Mouse (Mus musculus) intestine, embryonic 14.5 days (tissue): ENCODE measurements around the gene Slc1a2. TPM values are rescaled to one million over a fixed set of nuclear protein-coding genes. Genes with fewer than 3 reads are reported as not detected.
A peak's percentile ranks its signal among the peaks of the same experiment; 100 is the strongest.

ENCODE experiments used
- ATAC-seq: fragments of 200-750 bp; cut with Nextera tagmentation; replicated peaks from 2 replicates; pipeline ENCODE4 v1.8.0; 2017; ENCODE audit warnings: low read depth, moderate number of reproducible peaks, moderate TSS enrichment, moderate library complexity; ENCODE audit not compliant: low FRiP score, low TSS enrichment
- DNase-seq: peaks from one replicate; pipeline ENCODE4 v3.0.0-alpha.2; 2018; ENCODE audit warnings: low spot score
- H3K27ac ChIP-seq: fragments of 300-500 bp; sonication (generic); 2 replicates; pipeline ENCODE4 v1.5.1; 2014; ENCODE audit warnings: low read depth, mild to moderate bottlenecking, control low read depth
- H3K27me3 ChIP-seq: fragments of 300-500 bp; sonication (generic); replicated peaks from 2 replicates; pipeline ENCODE4 v1.6.1; 2014; ENCODE audit warnings: low read length, control low read depth; ENCODE audit not compliant: control insufficient read depth, insufficient read depth
- H3K36me3 ChIP-seq: fragments of 300-500 bp; sonication (generic); 2 replicates; pipeline ENCODE4 v1.6.1; 2014; ENCODE audit warnings: low read length, control low read depth; ENCODE audit not compliant: control insufficient read depth, insufficient read depth
- H3K4me1 ChIP-seq: fragments of 300-500 bp; sonication (generic); replicated peaks from 2 replicates; pipeline ENCODE4 v1.6.1; 2014; ENCODE audit warnings: low read length, control low read depth, mixed read lengths; ENCODE audit not compliant: control insufficient read depth, insufficient read depth
- H3K4me2 ChIP-seq: fragments of 300-500 bp; sonication (generic); 2 replicates; pipeline ENCODE4 v1.6.1; 2014; ENCODE audit warnings: low read length
- H3K4me3 ChIP-seq: fragments of 300-500 bp; sonication (generic); 2 replicates; pipeline ENCODE4 v1.5.1; 2014; ENCODE audit warnings: low read depth, low read length, control low read depth, mixed read lengths
- H3K9ac ChIP-seq: fragments of 300-500 bp; sonication (generic); 2 replicates; pipeline ENCODE4 v1.6.1; 2014; ENCODE audit warnings: mild to moderate bottlenecking, low read length
- H3K9me3 ChIP-seq: fragments of 300-500 bp; sonication (generic); 2 replicates; pipeline ENCODE4 v1.6.1; 2016; ENCODE audit warnings: low read length, control low read depth; ENCODE audit not compliant: control insufficient read depth
- WGBS: fragments of 180-500 bp; shearing (Covaris S2); extraction: QIAGEN DNeasy Blood & Tissue Kit; methylation state at CpG from one replicate; pipeline ENCODE4 v1.1.7; 2014; 5-methylcytosine and 5-hydroxymethylcytosine counted together
- polyA plus RNA-seq: library from polyadenylated mRNA; unstranded; fragments of >200 nt; fragmentation: Nextera tagmentation; extraction: Ambion mirVana; gene quantifications from 2 replicates; pipeline ENCODE4 v1.2.1, GENCODE M21; 2014

Gene Slc1a2
- polyA plus RNA-seq, 1 experiment from 2014 or later: 0.78 TPM

DNA sequence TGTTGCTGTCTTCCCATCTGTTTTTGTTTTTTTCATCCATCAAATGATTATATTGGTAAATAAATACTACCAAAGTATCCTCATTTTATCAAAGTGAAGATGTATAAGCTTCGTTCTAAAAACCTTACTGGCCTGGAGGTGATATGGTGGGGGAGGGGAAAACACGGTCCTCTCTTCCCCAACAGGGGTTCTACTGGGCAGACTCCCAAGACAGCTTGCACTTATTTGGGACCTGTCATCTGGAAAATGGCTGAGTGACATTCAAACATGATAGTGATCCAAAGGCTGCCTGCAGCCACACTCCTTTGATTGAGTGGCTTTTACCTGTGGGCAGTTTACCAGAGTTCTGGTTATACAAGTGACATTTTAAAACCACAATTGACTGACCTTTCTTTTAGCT, 76.6 kb downstream of the Slc1a2 start:
- H3K9me3 ChIP-seq: no peaks in the 10 kb centered on the region
- no peaks in the 10 kb centered on the region for H3K4me1 ChIP-seq
- WGBS: 74% methylated on average over 2 of the region's 2 CpGs

DNA sequence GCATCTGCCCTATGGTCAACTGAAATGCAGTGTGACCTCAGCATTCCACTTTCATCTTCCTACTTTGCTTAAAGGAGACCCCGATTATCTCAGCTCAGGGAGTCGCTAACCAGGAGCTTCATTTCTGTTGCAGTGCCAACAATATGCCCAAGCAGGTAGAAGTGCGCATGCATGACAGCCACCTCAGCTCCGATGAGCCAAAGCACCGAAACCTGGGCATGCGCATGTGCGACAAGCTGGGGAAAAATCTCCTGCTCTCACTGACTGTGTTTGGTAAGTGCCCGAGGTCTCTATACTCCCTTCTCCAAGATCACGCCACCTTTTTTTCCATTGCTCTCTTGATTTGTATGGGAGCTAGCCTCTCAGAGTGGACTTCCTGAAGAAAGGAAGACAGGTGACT, 77.4 kb downstream of the Slc1a2 start:
- Histone ChIP-seq H3K27me3 (no peaks in the 10 kb centered on the region), H3K9me3 (no peaks in the 10 kb centered on the region), H3K36me3 (no peaks in the 10 kb centered on the region), H3K27ac (no peak overlapping the region), H3K4me2 (no peak overlapping the region), H3K4me1 (no peaks in the 10 kb centered on the region), H3K4me3 (no peak overlapping the region), H3K9ac (no peak overlapping the region)
- WGBS: 91% methylated on average over 9 of the region's 9 CpGs
- ATAC-seq: no peak
- DNase-seq: no peak

More for the DNA sequence above, 76.6 kb downstream of the Slc1a2 start:
- Histone ChIP-seq H3K4me2 (no peak overlapping the region), H3K9ac (no peak overlapping the region), H3K27ac (no peak overlapping the region), H3K36me3 (no peaks in the 10 kb centered on the region), H3K4me3 (no peak overlapping the region), H3K27me3 (no peaks in the 10 kb centered on the region)
- DNase-seq (no peak), ATAC-seq (no peak)

DNA sequence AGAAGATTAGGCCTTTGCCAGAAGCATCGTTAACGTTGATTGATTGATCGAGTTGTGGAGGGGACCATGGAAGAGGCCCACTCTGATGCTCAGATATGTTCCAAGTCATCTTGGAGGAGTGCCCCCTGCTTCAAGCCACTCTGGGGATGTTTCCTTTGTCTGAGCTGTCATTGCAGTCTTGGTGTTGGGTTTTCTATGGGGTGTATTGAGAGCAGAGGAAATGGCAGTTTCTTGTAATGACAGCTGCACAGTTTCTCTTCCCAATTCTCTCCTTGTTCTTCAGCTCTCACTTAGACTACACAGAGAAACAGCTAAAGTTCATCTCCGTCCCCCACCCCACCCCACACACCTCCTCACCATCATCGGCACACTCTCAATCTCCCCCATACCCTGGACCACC, 78.0 kb downstream of the Slc1a2 start:
- no peak for DNase-seq
- Histone ChIP-seq H3K4me3 (no peak overlapping the region), H3K36me3 (no peaks in the 10 kb centered on the region), H3K4me2 (no peak overlapping the region), H3K27me3 (no peaks in the 10 kb centered on the region), H3K9me3 (no peaks in the 10 kb centered on the region), H3K27ac (no peak overlapping the region), H3K4me1 (no peaks in the 10 kb centered on the region), H3K9ac (no peak overlapping the region)
- ATAC-seq: no peak
- WGBS: 84% methylated on average over 5 of the region's 5 CpGs

DNA sequence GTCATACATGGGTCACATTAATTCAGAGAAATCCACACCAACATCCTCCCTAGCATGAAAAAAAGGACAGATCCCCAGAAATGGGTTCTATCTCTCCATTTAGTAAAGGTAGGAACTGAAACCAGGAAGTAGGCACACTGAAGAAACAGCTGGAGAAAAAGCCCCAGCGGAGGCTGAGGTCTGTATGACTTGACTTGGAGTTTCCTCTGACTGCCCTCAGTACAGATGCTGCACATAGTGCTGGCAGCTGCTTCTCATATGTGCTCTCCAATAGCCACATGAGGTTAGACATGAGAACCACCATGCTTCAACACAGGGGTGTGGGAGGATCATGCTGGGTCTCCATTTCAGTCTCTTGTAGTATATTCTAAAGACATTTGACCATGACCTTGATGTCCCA, 80.4 kb downstream of the Slc1a2 start:
- Histone ChIP-seq H3K9ac (no peak overlapping the region), H3K9me3 (no peaks in the 10 kb centered on the region), H3K27me3 (no peaks in the 10 kb centered on the region), H3K27ac (no peak overlapping the region), H3K4me2 (no peak overlapping the region), H3K4me3 (no peak overlapping the region), H3K4me1 (no peaks in the 10 kb centered on the region), H3K36me3 (no peaks in the 10 kb centered on the region)
- DNase-seq (no peak), ATAC-seq (no peak)
- WGBS: 92% methylated on average over 1 of the region's 1 CpGs

DNA sequence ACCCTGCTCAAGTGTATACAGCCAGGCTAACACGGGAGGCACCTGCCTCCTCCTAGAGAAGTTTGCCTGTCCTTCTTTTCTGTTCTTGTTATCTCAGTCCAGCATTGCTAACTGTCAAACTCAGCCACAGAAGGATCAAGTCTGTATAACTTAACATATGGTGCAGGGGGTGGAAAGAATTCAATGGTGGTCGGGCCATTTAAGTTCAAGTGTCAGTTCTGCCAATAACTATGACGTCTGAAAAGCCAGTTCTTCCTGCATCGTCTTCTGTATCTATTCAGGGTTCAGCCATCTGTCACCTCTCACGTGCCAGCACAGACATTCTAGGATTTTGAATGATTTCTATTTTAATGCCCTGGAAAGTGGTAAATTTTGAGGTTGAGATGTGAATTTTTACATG, 84.2 kb downstream of the Slc1a2 start:
- DNase-seq (no peak), ATAC-seq (no peak)
- 76% methylated on average over 5 of the region's 5 CpGs for WGBS

DNA sequence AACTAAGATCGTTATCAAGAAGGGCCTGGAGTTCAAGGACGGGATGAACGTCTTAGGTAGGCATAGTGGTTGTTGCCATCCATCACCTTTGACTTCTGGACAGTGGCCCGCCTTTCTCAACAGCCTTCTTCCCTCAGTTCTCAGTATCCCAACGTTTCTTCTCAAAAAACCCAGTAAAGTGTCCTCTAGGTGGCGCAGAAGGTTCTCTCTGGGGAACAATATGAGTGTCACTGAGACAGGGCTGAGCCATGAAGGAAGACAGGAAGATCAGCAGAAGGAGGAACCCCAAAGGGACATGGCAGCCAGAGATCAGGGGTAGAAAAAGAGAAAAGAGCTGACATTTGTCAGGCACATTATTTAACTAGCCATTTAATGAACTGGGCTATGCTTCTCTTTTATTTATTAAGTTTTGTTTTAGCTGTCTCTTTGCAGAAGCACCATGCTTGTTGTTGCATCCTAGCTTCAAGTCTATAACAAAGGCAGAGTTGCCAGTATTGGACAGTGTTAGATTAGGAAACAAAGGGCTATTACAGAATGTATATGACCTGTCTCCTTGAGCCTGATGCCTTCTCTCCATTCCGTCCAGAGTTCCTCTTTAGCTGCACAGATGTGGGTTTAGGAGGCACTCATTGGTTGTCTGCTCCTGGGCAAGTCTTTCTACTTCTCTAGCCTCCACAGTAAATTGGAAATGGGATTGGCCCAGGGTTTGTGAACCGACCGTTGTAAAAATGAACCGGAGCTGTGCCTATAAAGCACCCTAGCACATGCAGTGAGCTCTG, 85.6 kb downstream of the Slc1a2 start:
- peak; percentile 68 for DNase-seq
- no peak overlapping the region for H3K4me2 ChIP-seq
- no peak for ATAC-seq
- WGBS: 56% methylated on average over 10 of the region's 10 CpGs
- H3K4me3 ChIP-seq: no peak overlapping the region
- no peaks in the 10 kb centered on the region for H3K36me3 ChIP-seq
- H3K9ac ChIP-seq: no peak overlapping the region
- H3K9me3 ChIP-seq: no peaks in the 10 kb centered on the region
- no peaks in the 10 kb centered on the region for H3K27me3 ChIP-seq
- 0 out of 2 replicates have a peak, but pooled peaks cover 3% of the 10 kb centered on the region for H3K4me1 ChIP-seq
- no peak overlapping the region for H3K27ac ChIP-seq

More for the DNA sequence above, 84.2 kb downstream of the Slc1a2 start:
- Histone ChIP-seq H3K4me2 (no peak overlapping the region), H3K9ac (no peak overlapping the region), H3K27ac (no peak overlapping the region), H3K36me3 (no peaks in the 10 kb centered on the region), H3K4me3 (no peak overlapping the region), H3K27me3 (no peaks in the 10 kb centered on the region), H3K4me1 (0 out of 2 replicates have a peak, but pooled peaks cover 3% of the 10 kb centered on the region), H3K9me3 (no peaks in the 10 kb centered on the region)

DNA sequence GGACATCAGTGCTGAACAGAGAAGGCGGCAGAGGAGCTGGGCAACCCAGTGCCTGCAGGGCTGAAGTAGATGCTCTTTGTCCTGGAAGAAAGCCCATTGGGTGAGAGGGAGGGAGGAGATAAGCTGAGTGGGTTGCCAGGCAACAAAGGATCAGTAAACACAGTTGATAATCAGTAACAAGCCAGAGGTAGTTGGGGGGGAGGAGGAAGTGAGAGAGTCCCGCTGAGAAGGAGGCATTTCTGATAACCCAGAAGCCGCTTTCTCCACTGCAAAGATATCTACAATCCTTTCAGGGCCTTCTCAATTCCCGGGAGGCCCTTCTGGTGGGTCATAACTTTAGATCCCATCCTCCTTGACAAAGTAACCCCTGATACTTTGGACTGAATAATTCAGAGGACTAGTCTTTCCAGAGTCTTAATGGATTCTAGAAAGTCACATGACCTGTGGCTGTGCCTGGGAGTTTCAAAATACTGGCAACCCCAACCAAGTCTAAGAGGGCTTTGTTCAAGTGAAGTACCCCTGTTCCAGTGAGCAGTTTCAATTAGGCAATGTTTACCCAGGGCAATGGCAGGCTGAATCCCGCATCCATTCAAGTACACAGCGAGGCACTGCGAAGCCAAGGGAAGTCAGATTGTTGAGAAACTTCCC, 86.9 kb downstream of the Slc1a2 start:
- DNase-seq (peak; percentile 66), ATAC-seq (peak; percentile 96)
- peak overlapping the region; percentile 40; the same call in 1 of the 2 replicates for H3K27ac ChIP-seq
- H3K9ac ChIP-seq: no peak overlapping the region
- no peaks in the 10 kb centered on the region for H3K36me3 ChIP-seq
- no peak overlapping the region for H3K4me3 ChIP-seq
- H3K9me3 ChIP-seq: no peaks in the 10 kb centered on the region
- no peak overlapping the region for H3K4me2 ChIP-seq
- H3K4me1 ChIP-seq: 0 out of 2 replicates have a peak, but pooled peaks cover 3% of the 10 kb centered on the region
- WGBS: 24% methylated on average over 7 of the region's 7 CpGs
- H3K27me3 ChIP-seq: no peaks in the 10 kb centered on the region

DNA sequence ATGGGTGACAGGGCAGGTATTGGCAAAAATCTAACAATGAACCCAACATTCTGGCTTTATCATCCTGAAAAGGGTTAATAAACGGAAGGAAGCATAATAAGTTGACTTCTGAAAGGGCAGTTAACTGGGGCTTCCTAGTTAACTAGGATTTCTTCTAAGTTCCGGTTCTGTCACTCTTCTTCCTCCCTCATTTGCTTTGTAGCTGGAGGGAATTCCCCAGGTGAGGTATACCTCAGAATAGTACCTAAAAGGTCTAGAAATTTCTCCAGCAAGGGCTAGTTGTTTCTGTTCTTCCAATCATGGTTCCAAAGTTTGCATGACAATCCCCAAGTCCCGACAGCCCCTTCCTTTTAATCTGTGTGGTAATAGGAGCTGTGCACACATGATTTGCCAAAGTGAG, 89.3 kb downstream of the Slc1a2 start:
- H3K36me3 ChIP-seq: no peaks in the 10 kb centered on the region
- no peak for DNase-seq
- 0 out of 2 replicates have a peak, but pooled peaks cover 3% of the 10 kb centered on the region for H3K4me1 ChIP-seq
- H3K9me3 ChIP-seq: no peaks in the 10 kb centered on the region
- no peak overlapping the region for H3K27ac ChIP-seq
- no peak for ATAC-seq
- no peak overlapping the region for H3K9ac ChIP-seq
- no peaks in the 10 kb centered on the region for H3K27me3 ChIP-seq
- WGBS: 80% methylated on average over 3 of the region's 3 CpGs
- no peak overlapping the region for H3K4me3 ChIP-seq
- no peak overlapping the region for H3K4me2 ChIP-seq
